Mouse (Mus musculus) small intestine, adult 2 months (tissue): ENCODE results near the gene Reep3. TPM values are rescaled to one million over a fixed set of nuclear protein-coding genes. Genes with fewer than 3 reads are reported as not detected.

Source experiments
- H3K27ac ChIP-seq: fragments of 200-500 bp; 2 replicates; pipeline ENCODE4 v1.5.1; 2012; ENCODE audit warnings: low read depth, low read length, control low read depth, inconsistent platforms; ENCODE audit not compliant: insufficient read depth
- H3K27me3 ChIP-seq: fragments of 200-500 bp; 2 replicates; pipeline ENCODE4 v1.6.1; 2012; ENCODE audit warnings: mild to moderate bottlenecking, moderate library complexity, low read length, inconsistent platforms; ENCODE audit not compliant: control insufficient read depth, insufficient read depth
- H3K36me3 ChIP-seq: fragments of 200-500 bp; 2 replicates; pipeline ENCODE4 v1.6.1; 2012; ENCODE audit warnings: mild to moderate bottlenecking, low read length, control low read depth, inconsistent platforms; ENCODE audit not compliant: control insufficient read depth, insufficient read depth
- H3K4me1 ChIP-seq: fragments of 200-500 bp; 2 replicates; pipeline ENCODE4 v1.6.1; 2012; ENCODE audit warnings: low read length, inconsistent platforms, mixed read lengths; ENCODE audit not compliant: control insufficient read depth, insufficient read depth, insufficient read length
- H3K4me3 ChIP-seq: fragments of 200-500 bp; 2 replicates; pipeline ENCODE4 v1.5.1; 2012; ENCODE audit warnings: low read depth, mild to moderate bottlenecking, control low read depth, inconsistent platforms, low read length, moderate library complexity
- CTCF ChIP-seq: fragments of 200-500 bp; IDR thresholded peaks from 2 replicates; pipeline ENCODE4 v1.5.1; 2012; ENCODE audit warnings: low read depth, mild to moderate bottlenecking, control low read depth, inconsistent platforms, low read length, moderate library complexity, mixed read lengths; ENCODE audit not compliant: insufficient replicate concordance, insufficient read length; ENCODE audit errors: extremely low read depth
- POLR2A ChIP-seq: fragments of 200-500 bp; IDR thresholded peaks from 2 replicates; pipeline ENCODE4 v1.6.1; 2012; ENCODE audit warnings: low read depth, mild to moderate bottlenecking, control low read depth, inconsistent platforms, low read length, moderate library complexity
- WGBS: fragments of 180-500 bp; shearing (Covaris S2); methylation state at CpG from one replicate; pipeline ENCODE4 v1.1.7; 2018; 5-methylcytosine and 5-hydroxymethylcytosine counted together
- polyA plus RNA-seq: library from polyadenylated mRNA; depleted of rRNA; stranded (reverse); fragments of >200 nt; gene quantifications from 2 replicates; pipeline ENCODE4 v1.2.3, GENCODE M21; 2012

Reep3 gene
- polyA plus RNA-seq, 1 experiment, result 16.4 TPM

- Histone ChIP-seq H3K4me3 (no peak overlapping the region), H3K27ac (no peak overlapping the region), H3K27me3 (no peaks in the 10 kb centered on the region), H3K4me1 (no peaks in the 10 kb centered on the region), H3K36me3 (no peaks in the 10 kb centered on the region)
- no peak for TF ChIP-seq CTCF
- 59% methylated on average over 5 of the region's 5 CpGs for WGBS
These were observed 104.2 kb downstream of the Reep3 start for GRCm38 (mm10) chr10:66992591-66992990.

GRCm38 (mm10) chr10:66990506-66990905, 106.2 kb downstream of the Reep3 start:
- TF ChIP-seq POLR2A, result no peak
- TF ChIP-seq CTCF, result no peak
- Histone ChIP-seq H3K36me3 (no peaks in the 10 kb centered on the region), H3K27me3 (no peaks in the 10 kb centered on the region), H3K27ac (no peak overlapping the region), H3K4me1 (no peaks in the 10 kb centered on the region), H3K4me3 (no peak overlapping the region)
- 87% methylated on average over 3 of the region's 3 CpGs for WGBS

GRCm38 (mm10) chr10:66983043-66983442, 113.7 kb downstream of the Reep3 start:
- TF ChIP-seq POLR2A, result no peak
- TF ChIP-seq CTCF, result no peak
- no peaks in the 10 kb centered on the region for H3K4me1 ChIP-seq
- no peaks in the 10 kb centered on the region for H3K36me3 ChIP-seq
- H3K27me3 ChIP-seq, result no peaks in the 10 kb centered on the region
- 80% methylated on average over 5 of the region's 5 CpGs for WGBS
- H3K4me3 ChIP-seq, result no peak overlapping the region
- H3K27ac ChIP-seq, result no peak overlapping the region

- TF ChIP-seq CTCF, result no peak
- TF ChIP-seq POLR2A, result no peak
- Histone ChIP-seq H3K27me3 (no peaks in the 10 kb centered on the region), H3K4me1 (no peaks in the 10 kb centered on the region), H3K4me3 (no peak overlapping the region), H3K36me3 (no peaks in the 10 kb centered on the region), H3K27ac (no peak overlapping the region)
- 76% methylated on average over 2 of the region's 2 CpGs for WGBS
These were observed 118.5 kb downstream of the Reep3 start for GRCm38 (mm10) chr10:66978215-66978614.

GRCm38 (mm10) chr10:66977093-66977492, 119.7 kb downstream of the Reep3 start:
- Histone ChIP-seq H3K4me1 (no peaks in the 10 kb centered on the region), H3K27me3 (no peaks in the 10 kb centered on the region), H3K27ac (no peak overlapping the region), H3K4me3 (no peak overlapping the region), H3K36me3 (no peaks in the 10 kb centered on the region)
- 93% methylated on average over 3 of the region's 3 CpGs for WGBS
- TF ChIP-seq POLR2A, result no peak
- no peak for TF ChIP-seq CTCF

GRCm38 (mm10) chr10:66975451-66975850, 121.3 kb downstream of the Reep3 start:
- Histone ChIP-seq H3K27me3 (no peaks in the 10 kb centered on the region), H3K4me3 (no peak overlapping the region), H3K4me1 (no peaks in the 10 kb centered on the region), H3K27ac (no peak overlapping the region), H3K36me3 (no peaks in the 10 kb centered on the region)
- no peak for TF ChIP-seq CTCF
- TF ChIP-seq POLR2A, result no peak
- 59% methylated on average over 1 of the region's 1 CpGs for WGBS

DNA sequence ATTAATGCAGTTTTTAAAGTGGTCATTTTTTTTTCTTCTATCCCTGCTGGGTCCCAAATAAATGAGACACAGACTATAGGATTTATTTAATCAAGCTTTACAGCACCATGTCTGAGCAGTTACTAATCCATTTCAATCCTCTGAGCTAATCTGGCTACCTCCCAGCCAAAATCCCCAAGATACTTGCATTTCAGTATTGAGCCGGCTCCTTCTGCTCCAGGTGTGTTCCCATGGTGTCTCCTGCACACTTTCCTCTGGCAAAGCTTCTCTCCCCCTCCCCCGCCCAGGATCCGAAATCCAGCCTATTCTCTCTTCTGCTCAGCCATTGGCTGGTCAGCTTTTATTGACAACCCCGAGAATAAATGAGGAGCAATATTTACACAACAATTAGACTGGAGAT, 122.3 kb downstream of the Reep3 start:
- TF ChIP-seq POLR2A (no peak), CTCF (no peak)
- H3K4me1 ChIP-seq, result no peaks in the 10 kb centered on the region
- H3K27me3 ChIP-seq, result no peaks in the 10 kb centered on the region
- H3K4me3 ChIP-seq, result no peak overlapping the region
- no peak overlapping the region for H3K27ac ChIP-seq
- WGBS, result 72% methylated on average over 4 of the region's 4 CpGs
- H3K36me3 ChIP-seq, result no peaks in the 10 kb centered on the region

GRCm38 (mm10) chr10:66973866-66974265, 122.9 kb downstream of the Reep3 start:
- Histone ChIP-seq H3K27ac (no peak overlapping the region), H3K4me3 (no peak overlapping the region)
- 71% methylated on average over 6 of the region's 6 CpGs for WGBS

More at GRCm38 (mm10) chr10:66973866-66974265, 122.9 kb downstream of the Reep3 start:
- TF ChIP-seq CTCF (no peak), POLR2A (no peak)
- Histone ChIP-seq H3K36me3 (no peaks in the 10 kb centered on the region), H3K4me1 (no peaks in the 10 kb centered on the region), H3K27me3 (no peaks in the 10 kb centered on the region)
